Mouse (Mus musculus) gastrocnemius, adult 2 months (tissue): ENCODE measurements around the gene Ghrh. TPM values are rescaled to one million over a fixed set of nuclear protein-coding genes. Genes with fewer than 3 reads are reported as not detected.
"Not testable (repeated sequence)": the region's sequence is repeated elsewhere in the genome, so short reads cannot be mapped to it uniquely, and the experiment has no call there.

Source experiments
- DNase-seq: peaks from one replicate; pipeline ENCODE4 v3.0.0; 2022
- H3K27ac ChIP-seq: fragments of 200-600 bp; 2 replicates; pipeline ENCODE4 v1.8.1; 2022; ENCODE audit warnings: mild to moderate bottlenecking
- H3K4me3 ChIP-seq: fragments of 200-600 bp; 2 replicates; pipeline ENCODE4 v1.8.1; 2022; ENCODE audit warnings: mild to moderate bottlenecking, moderate library complexity
- CTCF ChIP-seq: fragments of 200-600 bp; IDR thresholded peaks from 2 replicates; pipeline ENCODE4 v1.8.1; 2022; ENCODE audit warnings: antibody characterized with exemption, mild to moderate bottlenecking, moderate library complexity
- intact Hi-C: fragments of 180-260 bp; cut with DNase I; formaldehyde crosslinking; loops from one replicate; pipeline ENCODE4 v1.15.1; 2025
- long read RNA-seq, 2 experiments: library from polyadenylated mRNA; stranded (forward); transcript quantifications; one replicate each; pipeline ENCODE4 v2.0.0; 2021
- total RNA-seq, 2 experiments: library from RNA; stranded (reverse); gene quantifications; 2 replicates each; pipeline ENCODE4 v1.2.3; 2021

Gene Ghrh
- total RNA-seq, result not detected
- long read RNA-seq, experiment 1, result 0 reads
- long read RNA-seq, experiment 2, result 0 reads

DNA sequence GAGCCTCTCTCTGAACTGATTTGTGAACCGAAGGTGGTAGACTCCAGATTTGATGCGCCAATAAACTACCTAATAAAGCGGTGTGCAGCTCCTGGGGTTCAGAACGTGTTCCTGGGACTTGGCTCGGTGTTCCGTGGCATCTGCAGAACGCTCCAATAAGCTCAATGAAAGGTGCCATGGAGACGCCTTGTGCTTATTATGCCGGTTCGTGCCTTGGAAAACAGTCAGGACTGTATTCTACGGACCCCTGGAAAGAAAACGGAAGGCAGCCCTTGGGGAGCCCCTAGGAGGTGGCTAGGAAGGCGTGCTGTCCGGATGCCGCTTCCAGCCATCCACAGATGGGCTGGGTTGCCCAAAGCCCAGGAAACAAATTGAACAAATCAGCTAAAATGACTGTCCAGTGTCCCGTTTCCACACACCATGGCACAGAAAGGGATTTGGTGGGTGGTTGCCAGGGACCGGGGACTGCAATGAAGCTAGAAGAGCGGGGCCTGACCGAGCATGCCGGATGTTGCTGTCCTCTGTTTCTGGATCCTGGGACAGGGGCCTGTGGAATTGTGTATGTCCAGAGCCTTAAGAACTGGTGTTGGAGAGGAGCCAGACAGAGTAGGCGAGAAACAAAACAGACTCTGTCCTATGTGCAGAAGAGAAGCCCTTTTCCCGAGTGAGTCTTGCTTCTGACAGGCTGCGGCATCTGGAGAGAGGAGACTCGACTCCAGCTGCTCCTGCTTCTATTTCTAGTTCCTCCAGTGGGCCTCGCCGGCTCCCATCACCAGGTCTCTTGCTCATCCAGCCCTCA, at the start of gene Ghrh:
Ghrh (minus strand) TSS at position 146 of the 799 bp plus-strand sequence.
- Histone ChIP-seq H3K4me3 (peak within 1 kb of the TSS; percentile 40), H3K27ac (peak within 1 kb of the TSS; percentile 28; the same call in 1 of the 2 replicates)
- TF ChIP-seq CTCF, result no peak
- intact Hi-C loops, result no loop called here
- DNase-seq, result peak; percentile 37

DNA sequence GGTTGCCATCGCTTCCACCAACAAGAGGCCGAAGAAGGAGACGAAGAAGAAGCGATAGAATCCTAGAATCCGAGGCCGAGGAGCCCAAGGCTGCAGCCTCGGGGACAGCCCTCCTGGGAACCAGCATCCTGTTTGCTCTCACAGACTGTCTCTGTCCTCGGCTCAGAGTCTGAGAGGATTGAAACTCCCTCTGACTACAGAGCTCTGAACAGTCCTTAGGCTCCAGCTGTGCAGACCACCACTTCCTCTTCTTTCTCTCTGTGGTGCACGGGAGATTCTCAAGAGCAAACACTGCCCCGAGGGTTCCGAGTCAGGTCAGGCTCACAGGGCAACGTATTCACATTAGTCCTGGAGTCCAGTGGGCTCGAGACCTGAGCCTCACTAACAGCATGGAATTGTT, 48.7 kb upstream of the Ghrh start:
- no peak for DNase-seq
- intact Hi-C loops, result no loop called here
- Histone ChIP-seq H3K4me3 (no peak overlapping the region), H3K27ac (peak overlapping the region; percentile 48; the same call in 1 of the 2 replicates)
- no peak for TF ChIP-seq CTCF

DNA sequence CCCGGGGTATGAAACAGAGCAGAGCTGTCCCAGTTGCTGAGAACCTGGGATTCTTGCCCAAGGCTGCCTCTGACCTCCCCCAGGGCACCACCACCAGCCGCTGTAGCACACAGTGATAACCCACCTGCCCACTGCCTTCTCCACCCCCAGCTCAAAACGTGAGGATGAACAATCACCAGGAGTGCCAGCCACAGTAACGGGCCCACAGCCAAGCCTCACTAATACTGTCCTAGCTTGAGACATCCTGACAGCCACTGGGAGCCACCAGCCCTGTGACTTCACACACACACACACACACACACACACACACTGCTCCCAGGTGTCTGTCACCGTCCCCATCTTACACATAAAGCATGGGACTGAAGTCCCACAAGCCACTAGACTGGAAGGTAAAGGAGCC, 48.1 kb upstream of the Ghrh start:
- Histone ChIP-seq H3K27ac (peak overlapping the region; percentile 48; the same call in 1 of the 2 replicates), H3K4me3 (no peak overlapping the region; the same call in 1 of the 2 replicates)
- no peak for TF ChIP-seq CTCF
- no peak for DNase-seq
- intact Hi-C loops, result no loop called here

DNA sequence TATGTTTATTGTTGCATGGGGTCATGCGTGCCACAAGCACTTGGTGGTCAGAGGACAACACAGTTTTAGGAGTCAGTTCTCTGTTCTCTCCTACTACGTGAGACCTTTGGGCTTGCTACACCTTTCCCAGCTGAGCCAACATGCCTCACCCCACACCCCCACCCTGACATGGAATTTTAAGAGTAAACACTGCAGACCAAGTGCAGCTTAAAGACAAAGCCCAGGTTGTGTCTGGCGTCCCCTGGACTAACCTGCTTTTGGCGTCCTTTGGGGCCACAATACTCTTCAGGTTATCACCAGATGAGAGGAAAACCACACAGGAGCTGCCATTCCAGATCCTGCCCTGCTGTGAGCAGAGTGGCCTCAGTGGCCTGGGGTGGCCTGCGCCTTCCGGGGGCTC, 47.6 kb upstream of the Ghrh start:
- intact Hi-C loops, result no loop called here
- Histone ChIP-seq H3K4me3 (no peak overlapping the region), H3K27ac (peak overlapping the region; percentile 40; the same call in 1 of the 2 replicates)
- no peak for TF ChIP-seq CTCF
- DNase-seq, result no peak

DNA sequence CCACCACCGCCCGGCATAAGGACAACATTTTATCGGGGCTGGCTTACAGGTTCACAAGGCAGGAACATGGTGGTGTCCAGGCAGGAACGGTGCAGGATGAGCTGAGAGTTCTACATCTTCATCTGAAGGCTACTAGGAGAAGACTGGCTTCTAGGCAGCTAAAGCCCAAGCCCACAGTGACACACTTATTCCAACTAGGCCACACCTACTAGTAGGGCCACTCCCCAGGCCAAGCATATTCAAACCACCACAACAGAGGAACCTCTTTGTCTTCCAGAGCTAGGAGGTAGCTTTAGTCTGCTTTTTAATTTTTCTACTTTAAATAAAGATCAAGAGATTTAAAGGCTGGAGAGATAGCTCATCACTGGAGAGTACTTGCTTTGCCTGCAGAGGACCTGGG, 46.2 kb upstream of the Ghrh start:
- DNase-seq, result no peak
- Histone ChIP-seq H3K4me3 (no peak overlapping the region), H3K27ac (no peak overlapping the region)
- intact Hi-C loops, result no loop called here
- no peak for TF ChIP-seq CTCF

DNA sequence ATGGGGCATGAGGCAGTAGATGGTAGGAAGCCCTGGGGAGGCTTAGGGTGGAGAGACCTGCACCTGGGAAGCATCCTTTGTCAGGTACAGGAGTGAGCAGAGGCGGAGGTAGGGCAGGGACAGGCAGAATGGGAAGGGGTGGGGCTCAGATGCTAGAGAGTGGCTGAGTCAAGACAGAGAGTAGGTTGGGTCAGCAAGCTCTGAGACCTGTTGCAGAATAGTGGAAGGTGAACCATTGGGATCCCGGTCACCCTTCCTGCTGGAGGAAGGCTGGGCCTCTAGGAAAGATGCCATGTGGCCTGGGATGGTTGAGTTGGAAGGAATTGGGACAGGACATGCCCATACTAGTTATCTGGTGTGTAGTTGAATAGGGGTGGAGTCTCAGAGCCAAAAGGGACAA, 45.0 kb upstream of the Ghrh start:
- DNase-seq, result no peak
- intact Hi-C loops, result no loop called here
- TF ChIP-seq CTCF, result no peak
- Histone ChIP-seq H3K27ac (no peak overlapping the region), H3K4me3 (no peak overlapping the region)

DNA sequence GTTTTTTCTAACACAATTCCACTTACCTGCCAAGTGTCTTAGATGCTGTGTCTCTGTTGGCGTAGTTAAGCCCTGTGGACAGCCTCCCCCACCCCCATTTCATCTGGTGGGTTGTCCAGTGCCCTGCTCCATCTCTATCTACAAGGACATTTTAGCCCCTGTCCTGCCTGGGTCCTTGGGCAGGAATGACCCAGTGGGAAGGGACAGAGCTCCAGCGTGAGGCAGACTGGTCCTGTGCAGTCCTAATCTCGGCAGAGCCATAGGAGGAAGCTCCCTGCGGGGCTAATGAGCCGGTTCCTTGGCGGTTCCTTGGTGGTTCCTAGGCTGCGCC, 42.2 kb upstream of the Ghrh start:
- DNase-seq, result no peak
- TF ChIP-seq CTCF, result no peak
- intact Hi-C loops, result no loop called here
- H3K4me3 ChIP-seq, result no peak overlapping the region
- no peak overlapping the region for H3K27ac ChIP-seq

DNA sequence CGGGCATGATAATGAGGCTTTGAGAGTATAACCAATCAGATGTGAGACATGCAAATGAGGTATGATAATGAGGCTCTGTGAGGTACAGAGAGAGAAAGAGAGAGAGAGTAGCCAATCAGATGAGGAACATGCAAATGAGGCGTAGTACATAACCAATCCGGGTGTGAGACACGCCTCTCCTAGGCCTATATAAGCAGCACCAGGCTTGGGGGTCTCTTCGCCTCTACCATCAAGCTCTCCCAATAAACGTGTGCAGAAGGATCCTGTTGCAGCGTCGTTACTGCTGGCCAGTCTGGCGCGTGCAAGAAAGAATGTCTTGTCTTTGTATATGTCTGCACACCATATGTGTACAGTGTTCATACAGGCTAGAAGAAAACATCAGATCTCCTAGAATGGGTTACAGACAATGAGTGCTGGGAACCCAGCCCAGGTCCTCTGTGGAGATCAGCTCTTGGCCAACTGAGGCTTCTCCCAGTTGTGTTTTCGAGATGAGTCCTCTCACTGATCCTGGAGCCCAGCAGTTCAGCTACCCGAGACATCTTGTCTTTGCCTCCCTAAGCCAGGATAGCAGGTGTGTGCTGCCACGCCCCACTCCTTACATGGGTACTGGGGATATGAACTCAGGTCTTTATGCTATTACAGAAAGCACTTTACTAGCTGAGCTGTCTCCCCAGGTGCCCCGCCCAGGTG, 41.7 kb upstream of the Ghrh start:
- H3K4me3 ChIP-seq, intact Hi-C loops, DNase-seq, H3K27ac ChIP-seq: not testable (repeated sequence)

DNA sequence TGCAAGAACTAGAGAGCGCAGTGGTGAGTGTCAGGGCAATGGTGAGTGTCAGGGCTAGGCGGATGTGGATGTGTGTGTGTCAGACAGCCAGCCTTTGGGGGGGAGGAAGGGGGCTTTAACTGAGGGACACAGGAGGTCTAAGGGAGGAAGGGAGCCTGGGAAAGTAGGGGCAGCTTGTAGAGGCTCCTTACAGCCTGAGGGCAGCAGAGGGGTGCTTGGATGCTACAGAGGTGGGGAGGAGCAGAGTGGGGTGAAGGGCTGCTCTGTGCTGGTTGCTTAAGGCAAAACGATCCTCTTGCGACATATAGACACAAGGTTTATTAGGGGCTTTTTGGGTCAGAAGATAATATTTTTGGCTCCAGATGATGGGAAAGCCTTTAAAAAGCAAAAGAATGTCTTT, 37.5 kb upstream of the Ghrh start:
- H3K27ac ChIP-seq, result no peak overlapping the region
- H3K4me3 ChIP-seq, result no peak overlapping the region
- DNase-seq, result peak; percentile 7
- intact Hi-C loops, result no loop called here
- no peak for TF ChIP-seq CTCF

DNA sequence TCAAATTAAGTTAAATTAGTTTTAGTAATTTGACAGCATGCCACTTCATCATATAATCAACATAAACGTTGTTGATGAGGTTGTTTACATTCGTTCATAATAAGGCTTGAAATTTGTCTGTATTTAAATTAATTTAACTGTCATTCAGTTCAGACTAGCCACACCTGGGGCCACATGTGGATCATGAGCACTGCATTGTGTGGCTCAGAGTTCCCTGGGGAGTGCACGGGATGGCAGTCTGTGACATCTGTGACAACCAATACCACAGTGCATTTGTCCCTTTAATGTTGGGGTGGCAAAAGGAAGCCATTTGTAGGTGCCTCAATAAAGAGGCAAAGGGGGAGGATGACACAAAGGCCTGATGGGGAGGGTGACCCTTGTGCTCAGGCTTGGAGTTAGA, 29.7 kb upstream of the Ghrh start:
- intact Hi-C loops, result no loop called here

DNA sequence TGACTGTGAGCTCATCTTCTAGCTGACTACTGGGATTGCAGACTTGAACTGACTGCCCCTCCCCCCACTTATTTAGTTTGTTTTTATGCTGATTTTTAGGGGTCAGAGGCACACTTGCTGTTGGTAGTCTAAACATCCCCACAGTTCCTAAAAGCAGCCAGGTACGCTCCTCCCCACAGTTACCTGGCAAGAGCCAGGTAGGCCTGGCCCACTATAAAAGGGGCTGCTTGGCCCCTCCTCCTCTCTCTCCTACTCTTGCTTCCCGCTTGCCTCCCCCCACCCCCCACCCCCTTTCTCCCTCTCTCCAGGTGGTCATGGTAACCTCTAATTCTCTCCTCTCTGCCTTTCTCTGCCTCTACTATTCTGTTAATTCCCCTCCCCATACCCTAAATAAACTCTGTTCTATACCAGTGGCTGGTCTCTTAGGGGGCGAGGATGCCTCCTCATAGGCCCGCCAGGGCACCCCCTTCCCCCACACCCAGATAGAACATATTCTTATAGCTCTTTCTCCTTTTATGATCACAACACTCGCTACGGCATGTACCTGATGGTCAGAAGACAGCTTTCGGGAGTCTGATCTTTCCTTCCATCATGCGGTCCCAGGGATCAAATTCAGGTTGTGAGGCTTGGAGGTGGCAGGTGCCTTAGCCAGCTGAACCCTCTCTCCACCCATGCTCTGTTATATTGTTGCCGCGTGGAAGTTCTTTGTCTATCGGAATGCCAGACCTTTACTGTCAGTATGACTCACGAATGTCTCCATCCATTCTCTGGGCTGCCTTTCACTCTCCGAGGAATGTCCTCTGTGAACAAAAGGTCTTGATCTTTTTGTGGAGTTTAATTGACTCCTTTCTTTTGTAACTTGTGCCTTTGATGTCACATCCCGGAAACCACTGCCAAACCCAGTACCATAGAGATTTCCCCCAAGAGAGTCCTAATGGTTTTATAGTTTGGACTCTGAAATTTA, 28.8 kb upstream of the Ghrh start:
- Histone ChIP-seq H3K27ac (peak overlapping the region; percentile 16; the same call in 1 of the 2 replicates), H3K4me3 (no peak overlapping the region)
- no peak for DNase-seq
- TF ChIP-seq CTCF, result no peak
- intact Hi-C loops, result no loop called here

More for the DNA sequence above, 29.7 kb upstream of the Ghrh start:
- Histone ChIP-seq H3K27ac (no peak overlapping the region), H3K4me3 (no peak overlapping the region)
- no peak for TF ChIP-seq CTCF
- DNase-seq, result no peak

DNA sequence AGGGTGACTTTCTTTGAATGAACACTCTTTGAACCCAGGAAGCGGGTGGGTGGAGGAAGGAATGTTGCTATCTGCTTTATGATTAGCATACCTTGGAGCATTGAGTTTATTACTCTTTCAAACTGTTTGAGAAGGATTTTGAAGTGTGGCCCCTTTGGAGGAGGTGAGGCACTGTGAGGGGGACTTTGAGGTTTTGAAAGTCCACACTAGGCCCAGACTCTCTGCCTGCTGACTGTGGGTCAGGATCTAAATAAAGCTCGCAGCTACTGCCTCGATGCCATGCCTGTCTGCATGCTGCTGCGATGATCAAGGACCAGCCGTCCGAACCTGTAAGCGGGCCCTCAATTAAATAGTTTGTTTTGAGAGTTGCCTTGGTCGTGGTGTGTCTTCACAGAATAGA, 27.7 kb upstream of the Ghrh start:
- TF ChIP-seq CTCF, result no peak
- intact Hi-C loops, result no loop called here
- H3K4me3 ChIP-seq, result no peak overlapping the region
- no peak for DNase-seq
- peak overlapping the region; percentile 48 for H3K27ac ChIP-seq

DNA sequence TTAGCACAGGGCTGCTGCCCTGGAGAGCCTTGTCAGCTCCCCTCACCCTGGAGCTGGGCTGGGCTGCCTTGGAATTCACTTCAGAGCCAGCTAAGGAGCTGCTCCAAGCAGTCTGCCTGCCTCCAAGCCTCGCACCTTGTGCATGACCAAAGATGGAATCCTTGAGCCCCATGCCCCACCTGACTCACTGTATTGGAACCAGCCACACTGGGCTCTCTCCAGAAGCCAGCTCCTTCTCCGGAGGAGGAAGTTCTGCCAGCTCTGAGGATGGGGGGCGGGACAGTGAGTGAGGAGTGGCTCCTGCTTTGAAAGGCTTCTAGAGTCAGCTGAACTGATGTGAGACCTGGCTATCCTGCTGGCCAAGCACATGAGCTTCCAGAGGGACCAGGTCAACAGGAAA, 26.4 kb upstream of the Ghrh start:
- no peak overlapping the region for H3K4me3 ChIP-seq
- H3K27ac ChIP-seq, result peak overlapping the region; percentile 82
- intact Hi-C loops, result no loop called here
- no peak for TF ChIP-seq CTCF
- peak; percentile 72 for DNase-seq
